Mouse (Mus musculus): ENCODE data around the gene Lyzl4. TPM values are rescaled to one million over a fixed set of nuclear protein-coding genes. Genes with fewer than 3 reads are reported as not detected.

The Lyzl4 gene
- polyA plus RNA-seq, 1 experiment from 2014 or later, result not detected

DNA sequence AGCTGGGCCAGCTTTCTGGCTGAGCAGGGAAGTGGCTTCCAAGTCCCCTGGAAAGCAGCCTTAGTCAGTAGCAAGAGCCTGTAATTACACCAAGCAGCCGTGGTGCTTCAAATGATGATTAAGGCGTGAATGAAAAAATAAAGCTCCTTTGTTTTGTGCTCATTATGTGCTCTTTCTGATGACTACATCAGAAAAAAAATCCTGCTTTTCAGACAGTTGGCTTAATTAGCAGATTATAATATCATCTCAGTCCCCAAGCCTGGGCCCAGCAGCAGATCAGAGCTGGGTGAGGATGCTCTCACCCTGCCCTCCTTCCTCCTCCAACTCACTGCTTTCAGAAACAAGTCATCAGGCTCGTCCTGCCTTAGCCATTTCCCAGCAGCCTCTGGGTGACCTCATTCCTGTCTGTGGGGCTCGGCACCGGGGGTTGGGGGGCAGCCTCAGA, 91.5 kb downstream of the Lyzl4 start:
- DNase-seq (ENCODE audit: low spot score) (no peak), ATAC-seq (replicated peaks; ENCODE audit: low FRiP score) (peak; percentile 61)
- Histone ChIP-seq H3K9me3 (ENCODE audit: control insufficient read depth, low read length) (no peaks in the 10 kb centered on the region), H3K4me1 (replicated peaks; ENCODE audit: control insufficient read depth, insufficient read depth, low read length) (no peaks in the 10 kb centered on the region), H3K36me3 (ENCODE audit: control insufficient read depth, insufficient read depth, low read length) (no peaks in the 10 kb centered on the region), H3K9ac (ENCODE audit: low read length) (no peak overlapping the region), H3K4me2 (ENCODE audit: low read depth, low read length, severe bottlenecking) (no peak overlapping the region), H3K27ac (ENCODE audit: low read depth, low read length) (no peak overlapping the region), H3K4me3 (ENCODE audit: low read depth, low read length) (no peak overlapping the region), H3K27me3 (ENCODE audit: control insufficient read depth, insufficient read depth, low read length) (no peaks in the 10 kb centered on the region)
- 37% methylated on average over 5 of the region's 5 CpGs for WGBS

DNA sequence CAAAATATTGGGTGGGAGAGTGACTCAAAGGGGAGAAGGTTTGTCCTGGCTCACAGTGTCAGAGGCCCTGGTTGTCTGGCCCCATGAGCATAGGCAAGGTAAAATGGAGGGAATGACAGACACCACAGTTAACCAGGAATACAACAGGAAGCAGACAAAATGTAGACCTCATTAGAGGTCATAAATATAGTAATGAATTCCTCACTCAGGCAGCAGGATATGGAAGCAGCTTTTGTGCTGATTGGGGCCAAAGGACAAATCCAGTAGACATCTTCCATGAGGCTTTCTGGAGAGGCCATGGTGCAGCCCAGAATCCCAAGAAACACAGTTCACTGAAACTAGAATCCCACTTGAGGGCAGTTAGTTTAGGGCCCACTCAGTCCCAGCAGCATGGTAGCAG, 92.5 kb downstream of the Lyzl4 start:
- no peaks in the 10 kb centered on the region for H3K4me1 ChIP-seq (replicated peaks; ENCODE audit: control insufficient read depth, insufficient read depth, low read length)
- H3K9ac ChIP-seq (ENCODE audit: low read length), result no peak overlapping the region
- no peaks in the 10 kb centered on the region for H3K27me3 ChIP-seq (ENCODE audit: control insufficient read depth, insufficient read depth, low read length)
- no peak overlapping the region for H3K4me3 ChIP-seq (ENCODE audit: low read depth, low read length)
- H3K4me2 ChIP-seq (ENCODE audit: low read depth, low read length, severe bottlenecking), result no peak overlapping the region
- DNase-seq (ENCODE audit: low spot score), result no peak
- ATAC-seq (replicated peaks; ENCODE audit: low FRiP score), result no peak
- no peak overlapping the region for H3K27ac ChIP-seq (ENCODE audit: low read depth, low read length)
- H3K9me3 ChIP-seq (ENCODE audit: control insufficient read depth, low read length), result no peaks in the 10 kb centered on the region
- H3K36me3 ChIP-seq (ENCODE audit: control insufficient read depth, insufficient read depth, low read length), result no peaks in the 10 kb centered on the region

GRCm38 (mm10) chr9:121549010-121549409, 92.9 kb downstream of the Lyzl4 start:
- H3K27ac ChIP-seq (ENCODE audit: low read depth, low read length), result no peak overlapping the region
- H3K36me3 ChIP-seq (ENCODE audit: control insufficient read depth, insufficient read depth, low read length), result no peaks in the 10 kb centered on the region
- no peak overlapping the region for H3K4me2 ChIP-seq (ENCODE audit: low read depth, low read length, severe bottlenecking)
- no peak overlapping the region for H3K9ac ChIP-seq (ENCODE audit: low read length)
- H3K4me1 ChIP-seq (replicated peaks; ENCODE audit: control insufficient read depth, insufficient read depth, low read length), result no peaks in the 10 kb centered on the region
- no peak overlapping the region for H3K4me3 ChIP-seq (ENCODE audit: low read depth, low read length)
- no peaks in the 10 kb centered on the region for H3K9me3 ChIP-seq (ENCODE audit: control insufficient read depth, low read length)
- 79% methylated on average over 5 of the region's 5 CpGs for WGBS
- no peaks in the 10 kb centered on the region for H3K27me3 ChIP-seq (ENCODE audit: control insufficient read depth, insufficient read depth, low read length)
- ATAC-seq (replicated peaks; ENCODE audit: low FRiP score) (no peak), DNase-seq (ENCODE audit: low spot score) (no peak)

- no peaks in the 10 kb centered on the region for H3K36me3 ChIP-seq (ENCODE audit: control insufficient read depth, insufficient read depth, low read length)
- no peak overlapping the region for H3K4me2 ChIP-seq (ENCODE audit: low read depth, low read length, severe bottlenecking)
- no peaks in the 10 kb centered on the region for H3K9me3 ChIP-seq (ENCODE audit: control insufficient read depth, low read length)
- no peak overlapping the region for H3K9ac ChIP-seq (ENCODE audit: low read length)
- H3K27me3 ChIP-seq (ENCODE audit: control insufficient read depth, insufficient read depth, low read length), result no peaks in the 10 kb centered on the region
- no peak overlapping the region for H3K4me3 ChIP-seq (ENCODE audit: low read depth, low read length)
- H3K4me1 ChIP-seq (replicated peaks; ENCODE audit: control insufficient read depth, insufficient read depth, low read length), result no peaks in the 10 kb centered on the region
- H3K27ac ChIP-seq (ENCODE audit: low read depth, low read length), result no peak overlapping the region
- WGBS, result 77% methylated on average over 4 of the region's 4 CpGs
- ATAC-seq (replicated peaks; ENCODE audit: low FRiP score) (no peak), DNase-seq (ENCODE audit: low spot score) (peak; percentile 24)
These were observed 94.5 kb downstream of the Lyzl4 start for GRCm38 (mm10) chr9:121547431-121547830.

DNA sequence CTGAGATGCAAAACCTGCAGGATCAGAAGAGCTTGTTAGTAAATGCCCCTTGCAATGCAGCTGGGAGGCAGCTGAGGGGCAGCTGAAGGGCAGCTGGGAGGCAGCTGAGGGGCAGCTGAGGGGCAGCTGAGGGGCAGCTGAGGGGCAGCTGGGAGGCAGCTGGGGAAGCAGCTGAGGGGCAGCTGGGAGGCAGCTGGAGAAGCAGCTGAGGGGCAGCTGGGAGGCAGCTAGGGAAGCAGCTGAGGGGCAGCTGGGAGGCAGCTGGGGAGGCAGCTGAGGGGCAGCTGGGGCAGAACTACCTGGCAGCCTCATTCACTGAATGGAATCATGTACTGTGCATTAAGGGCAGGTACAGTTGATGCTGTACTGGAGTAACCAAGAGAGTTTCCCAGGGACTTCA, 100.4 kb downstream of the Lyzl4 start:
- Histone ChIP-seq H3K9me3 (ENCODE audit: control insufficient read depth, low read length) (no peaks in the 10 kb centered on the region), H3K4me1 (replicated peaks; ENCODE audit: control insufficient read depth, insufficient read depth, low read length) (no peaks in the 10 kb centered on the region), H3K27me3 (ENCODE audit: control insufficient read depth, insufficient read depth, low read length) (no peaks in the 10 kb centered on the region), H3K4me2 (ENCODE audit: low read depth, low read length, severe bottlenecking) (no peak overlapping the region), H3K4me3 (ENCODE audit: low read depth, low read length) (no peak overlapping the region), H3K27ac (ENCODE audit: low read depth, low read length) (no peak overlapping the region; the same call in 1 of the 2 replicates), H3K9ac (ENCODE audit: low read length) (no peak overlapping the region), H3K36me3 (ENCODE audit: control insufficient read depth, insufficient read depth, low read length) (no peaks in the 10 kb centered on the region)
- no peak for DNase-seq (ENCODE audit: low spot score)
- ATAC-seq (replicated peaks; ENCODE audit: low FRiP score), result no peak

- 68% methylated on average over 9 of the region's 9 CpGs for WGBS
- no peaks in the 10 kb centered on the region; the same call in 1 of the 2 replicates for H3K9me3 ChIP-seq (ENCODE audit: control insufficient read depth, low read length)
- H3K4me1 ChIP-seq (replicated peaks; ENCODE audit: control insufficient read depth, insufficient read depth, low read length), result no peaks in the 10 kb centered on the region
- H3K36me3 ChIP-seq (ENCODE audit: control insufficient read depth, insufficient read depth, low read length), result no peaks in the 10 kb centered on the region
- DNase-seq (ENCODE audit: low spot score) (no peak), ATAC-seq (replicated peaks; ENCODE audit: low FRiP score) (no peak)
- no peak overlapping the region for H3K9ac ChIP-seq (ENCODE audit: low read length)
- no peak overlapping the region for H3K27ac ChIP-seq (ENCODE audit: low read depth, low read length)
- H3K4me3 ChIP-seq (ENCODE audit: low read depth, low read length), result no peak overlapping the region
- H3K4me2 ChIP-seq (ENCODE audit: low read depth, low read length, severe bottlenecking), result no peak overlapping the region
- no peaks in the 10 kb centered on the region for H3K27me3 ChIP-seq (ENCODE audit: control insufficient read depth, insufficient read depth, low read length)
These were observed 109.3 kb downstream of the Lyzl4 start for GRCm38 (mm10) chr9:121532626-121533025.

- WGBS, result 84% methylated on average over 8 of the region's 8 CpGs
- DNase-seq (ENCODE audit: low spot score), result no peak
These were observed 113.1 kb downstream of the Lyzl4 start for GRCm38 (mm10) chr9:121528605-121529357.

More at GRCm38 (mm10) chr9:121528605-121529357, 113.1 kb downstream of the Lyzl4 start:
- ATAC-seq (replicated peaks; ENCODE audit: low FRiP score), result no peak
- Histone ChIP-seq H3K36me3 (ENCODE audit: control insufficient read depth, insufficient read depth, low read length) (no peaks in the 10 kb centered on the region), H3K4me2 (ENCODE audit: low read depth, low read length, severe bottlenecking) (no peak overlapping the region), H3K9ac (ENCODE audit: low read length) (no peak overlapping the region), H3K27ac (ENCODE audit: low read depth, low read length) (no peak overlapping the region), H3K27me3 (ENCODE audit: control insufficient read depth, insufficient read depth, low read length) (no peaks in the 10 kb centered on the region), H3K4me1 (replicated peaks; ENCODE audit: control insufficient read depth, insufficient read depth, low read length) (no peaks in the 10 kb centered on the region), H3K9me3 (ENCODE audit: control insufficient read depth, low read length) (no peaks in the 10 kb centered on the region), H3K4me3 (ENCODE audit: low read depth, low read length) (no peak overlapping the region)
